Mouse (Mus musculus) cortical plate, adult 2 months (tissue): ENCODE measurements around the gene Arsk.

Experiments
- CTCF ChIP-seq: fragments of 200-500 bp; IDR thresholded peaks from 2 replicates; pipeline ENCODE4 v1.5.1; 2011; ENCODE audit warnings: mild to moderate bottlenecking, control low read depth, low read length; ENCODE audit not compliant: insufficient read depth; ENCODE audit errors: extremely low read depth
- POLR2A ChIP-seq: fragments of 200-500 bp; IDR thresholded peaks from 2 replicates; pipeline ENCODE4 v1.6.1; 2011; ENCODE audit warnings: mild to moderate bottlenecking, low read length, control low read depth; ENCODE audit not compliant: insufficient read depth; ENCODE audit errors: extremely low read depth

DNA sequence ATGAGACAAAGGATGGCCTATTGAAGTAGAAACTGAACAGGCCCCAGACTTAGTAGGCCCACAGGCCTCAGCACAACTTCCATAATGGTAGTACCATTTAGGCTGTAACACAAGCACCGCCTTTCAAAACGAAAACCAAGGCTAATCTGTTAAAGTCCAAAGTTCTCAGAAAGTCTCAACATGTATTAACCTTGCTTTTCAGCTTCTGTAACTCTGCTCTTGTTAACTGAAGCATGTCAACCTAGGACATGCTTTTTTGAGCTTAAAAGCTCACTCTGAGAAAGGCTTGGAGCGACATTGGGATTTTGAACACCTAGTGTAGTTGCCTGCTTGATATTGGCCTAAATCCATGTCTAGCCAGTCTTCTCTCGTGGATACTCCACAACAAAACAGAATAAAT, 38.9 kb downstream of the Arsk start:
- TF ChIP-seq POLR2A (no peak), CTCF (no peak)
